Mouse (Mus musculus): ENCODE data around the gene Cdk9.
A peak's percentile ranks its signal among the peaks of the same experiment; 100 is the strongest.

Gene Cdk9

DNA sequence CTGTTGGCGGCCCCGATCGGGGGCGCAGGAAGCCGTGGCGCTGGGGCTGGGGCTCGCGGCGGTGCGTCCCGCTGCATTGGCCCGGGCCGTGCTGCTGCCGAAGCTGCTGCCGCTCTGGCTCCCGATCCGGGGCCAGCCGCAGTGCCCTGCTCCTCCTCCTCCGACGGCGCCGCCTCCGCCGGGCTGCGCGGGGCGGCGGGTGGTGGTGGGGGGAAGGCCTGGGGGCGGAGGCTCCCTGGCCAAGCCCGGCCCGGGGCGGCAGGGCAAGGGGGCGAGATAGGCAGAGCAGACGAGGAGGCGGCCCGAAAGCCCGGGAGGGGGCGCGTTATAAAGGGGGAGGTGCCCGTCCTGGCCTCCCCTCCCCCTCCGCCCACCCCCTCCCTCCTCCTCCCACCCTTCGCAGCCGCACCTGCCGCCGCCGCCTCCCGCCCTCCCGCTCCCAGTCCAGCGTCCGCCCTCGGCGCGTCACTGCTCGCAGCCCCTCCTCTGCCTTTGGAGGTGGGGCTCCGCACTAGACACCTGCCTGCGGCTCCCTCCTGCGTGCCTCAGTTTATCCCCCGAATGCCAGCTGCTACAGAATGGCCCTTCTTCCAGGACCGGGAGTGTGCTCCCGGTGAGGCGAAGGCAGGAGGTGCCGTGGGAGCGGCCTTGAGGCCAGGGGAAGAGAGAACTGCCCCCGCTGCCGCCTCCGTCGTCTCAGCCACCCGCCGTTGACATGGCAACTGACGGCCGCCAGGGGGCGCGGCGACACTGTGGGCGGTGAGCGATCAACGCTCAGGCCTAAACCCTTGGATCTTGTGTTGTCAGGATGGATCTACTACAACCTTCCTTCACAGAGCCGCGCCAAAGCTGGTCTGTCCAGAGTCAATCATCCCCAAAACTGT lies at the start of gene Cdk9:
Cdk9 (minus strand) TSS at position 143 of the 884 bp plus-strand sequence.
- DNase-seq (ENCODE audit: low spot score): peak; percentile 94

GRCm38 (mm10) chr2:32761859-32762258 lies 49.0 kb upstream of the Cdk9 start:
- DNase-seq (ENCODE audit: low spot score): no peak

- no peak for DNase-seq (ENCODE audit: low spot score)
Observed at GRCm38 (mm10) chr2:32761361-32761760, 48.5 kb upstream of the Cdk9 start.

GRCm38 (mm10) chr2:32759001-32759400 lies 46.1 kb upstream of the Cdk9 start:
- DNase-seq (ENCODE audit: low spot score): peak; percentile 8

DNA sequence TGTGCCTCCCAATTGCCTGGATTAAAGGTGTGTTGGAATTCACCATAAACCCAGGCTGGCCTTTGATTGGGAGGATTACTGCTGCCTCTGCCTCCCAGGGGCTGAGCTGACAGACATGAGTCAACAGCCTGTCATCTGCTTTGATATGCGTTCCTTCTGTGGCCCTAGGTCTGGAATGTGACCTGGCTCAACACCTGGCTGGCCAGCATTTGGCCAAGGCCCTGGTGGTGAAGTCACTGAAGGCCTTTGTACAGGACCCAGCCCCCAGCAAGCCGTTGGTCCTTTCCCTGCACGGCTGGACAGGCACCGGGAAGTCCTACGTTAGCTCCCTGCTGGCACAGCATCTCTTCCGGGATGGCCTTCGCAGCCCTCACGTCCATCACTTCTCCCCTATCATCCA lies 45.6 kb upstream of the Cdk9 start:
- no peak for DNase-seq (ENCODE audit: low spot score)

- peak; percentile 97 for DNase-seq (ENCODE audit: low spot score)
Observed at GRCm38 (mm10) chr2:32757056-32757845, 44.4 kb upstream of the Cdk9 start, which contains the start of gene Tor2a. Gene Tor2a (plus strand): TSS chr2:32757234.

DNA sequence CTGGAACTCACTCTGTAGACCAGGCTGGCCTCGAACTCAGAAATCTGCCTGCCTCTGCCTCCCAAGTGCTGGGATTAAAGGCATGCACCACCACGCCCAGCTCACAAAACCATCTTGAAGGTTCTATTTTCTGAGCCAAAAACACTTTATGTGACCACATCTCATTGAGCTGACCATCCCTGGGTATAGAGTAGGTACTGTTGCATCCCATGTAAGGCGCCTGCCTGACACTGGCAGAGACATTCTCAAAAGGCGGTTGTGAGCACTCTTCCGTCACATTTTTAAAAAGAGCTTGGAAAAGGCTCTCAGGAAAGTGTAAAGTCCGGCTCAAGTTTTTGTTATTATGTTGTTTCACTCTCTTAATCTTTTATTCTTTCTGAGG lies 43.8 kb upstream of the Cdk9 start:
- DNase-seq (ENCODE audit: low spot score): no peak

GRCm38 (mm10) chr2:32752181-32752580 lies 39.3 kb upstream of the Cdk9 start:
- no peak for DNase-seq (ENCODE audit: low spot score)

- no peak for DNase-seq (ENCODE audit: low spot score)
Observed at GRCm38 (mm10) chr2:32751665-32752033, 38.8 kb upstream of the Cdk9 start.

DNA sequence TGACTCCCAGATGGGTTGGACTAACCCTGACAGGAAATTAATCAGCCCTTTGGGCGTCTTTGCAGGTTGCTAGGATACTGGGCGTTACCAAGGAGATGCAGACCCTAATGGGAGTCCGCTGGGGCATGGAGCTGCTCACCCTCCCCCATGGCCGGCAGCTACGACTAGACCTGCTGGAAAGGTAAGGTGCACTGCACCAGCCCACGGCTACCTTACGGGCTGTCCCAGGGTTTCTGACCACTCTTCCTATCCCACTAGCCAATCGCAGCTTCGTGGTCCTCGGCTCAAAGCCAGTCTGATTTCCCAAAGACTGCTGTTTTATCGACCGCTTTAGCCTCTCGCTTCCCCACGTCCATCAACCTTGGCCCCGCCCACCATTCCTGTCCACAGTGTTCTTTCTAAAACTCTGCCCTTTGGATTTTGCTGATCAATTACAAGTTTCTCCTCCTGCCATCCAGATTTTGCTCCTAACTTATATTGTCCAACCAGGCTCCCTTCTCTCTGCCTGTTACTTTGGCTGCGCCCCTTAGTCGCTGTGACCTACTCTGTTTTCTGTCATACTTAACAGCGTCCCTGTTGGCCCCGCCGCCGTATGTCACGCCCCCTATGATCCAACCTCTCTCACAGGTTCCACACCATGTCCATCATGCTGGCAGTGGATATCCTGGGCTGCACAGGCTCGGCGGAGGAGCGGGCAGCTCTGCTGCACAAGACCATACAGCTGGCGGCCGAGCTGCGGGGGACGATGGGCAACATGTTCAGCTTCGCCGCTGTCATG lies 38.2 kb upstream of the Cdk9 start:
- DNase-seq (ENCODE audit: low spot score): no peak

DNA sequence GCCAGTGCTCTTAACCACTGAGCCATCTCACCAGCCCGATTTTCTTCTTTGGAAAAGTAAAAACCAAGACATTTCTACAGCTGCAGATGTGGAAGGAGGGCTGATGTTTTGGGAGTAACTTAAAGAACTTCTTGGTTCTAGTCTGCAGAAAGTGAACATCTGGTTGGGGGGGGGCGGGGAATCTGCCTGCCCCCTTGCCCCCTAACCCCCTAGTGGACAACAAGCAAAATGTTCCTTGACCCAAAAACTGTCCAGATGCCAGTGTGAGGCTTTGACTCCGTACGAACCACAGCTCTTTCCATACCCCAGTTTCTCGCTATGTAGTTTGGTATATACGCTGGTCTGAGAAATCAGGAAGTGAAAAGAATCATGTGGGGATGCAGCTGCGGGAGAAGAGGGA lies 37.3 kb upstream of the Cdk9 start:
- no peak for DNase-seq (ENCODE audit: low spot score)

GRCm38 (mm10) chr2:32749082-32749481 lies 36.2 kb upstream of the Cdk9 start:
- DNase-seq (ENCODE audit: low spot score): no peak

- DNase-seq (ENCODE audit: low spot score): no peak
Observed at GRCm38 (mm10) chr2:32744272-32744982, 31.6 kb upstream of the Cdk9 start.

DNA sequence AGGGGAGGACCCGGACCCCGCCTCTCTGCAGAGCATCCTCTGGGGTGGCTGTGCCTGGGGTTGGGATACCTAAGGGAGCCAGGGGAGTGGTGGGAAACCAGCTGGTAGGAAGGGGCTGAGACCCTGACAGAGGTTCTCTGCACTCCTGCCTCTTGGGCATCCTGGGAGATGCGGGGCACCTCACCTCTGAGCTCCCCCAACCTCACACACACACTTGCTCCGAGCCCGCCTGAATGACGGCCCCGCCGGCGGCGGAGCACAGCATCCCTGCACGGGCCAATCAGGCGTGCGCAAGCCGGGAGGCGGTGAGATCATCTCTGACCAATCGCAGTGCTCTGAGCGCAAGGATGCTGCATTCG lies 29.3 kb upstream of the Cdk9 start:
- DNase-seq (ENCODE audit: low spot score): no peak

GRCm38 (mm10) chr2:32741273-32742172 lies 28.6 kb upstream of the Cdk9 start:
- no peak for DNase-seq (ENCODE audit: low spot score)

- DNase-seq (ENCODE audit: low spot score): no peak
Observed at GRCm38 (mm10) chr2:32740916-32741272, 28.0 kb upstream of the Cdk9 start, which contains the start of gene 6330409D20Rik. Gene 6330409D20Rik (minus strand): TSS chr2:32741016.

DNA sequence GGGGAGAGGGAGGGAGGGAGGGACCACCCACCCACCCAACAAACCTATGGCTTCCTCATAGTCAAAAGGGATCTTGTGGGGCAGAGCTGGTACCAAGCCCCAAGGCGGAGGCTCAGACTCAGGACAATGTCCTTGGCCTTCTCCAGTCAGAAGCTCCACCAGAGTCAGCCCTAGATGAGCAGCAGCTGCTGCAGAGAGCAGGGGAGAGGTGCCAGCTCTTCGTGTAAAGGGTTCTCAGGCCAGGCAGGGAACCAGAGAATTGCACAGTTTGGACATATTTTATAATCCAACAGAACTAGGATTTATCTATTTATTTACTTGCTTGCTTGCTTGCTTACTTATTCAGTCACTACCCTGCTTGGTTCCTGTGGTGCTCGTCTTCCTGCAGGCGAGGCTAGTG lies 26.4 kb upstream of the Cdk9 start:
- no peak for DNase-seq (ENCODE audit: low spot score)

GRCm38 (mm10) chr2:32737008-32737407 lies 24.1 kb upstream of the Cdk9 start:
- DNase-seq (ENCODE audit: low spot score): no peak

DNA sequence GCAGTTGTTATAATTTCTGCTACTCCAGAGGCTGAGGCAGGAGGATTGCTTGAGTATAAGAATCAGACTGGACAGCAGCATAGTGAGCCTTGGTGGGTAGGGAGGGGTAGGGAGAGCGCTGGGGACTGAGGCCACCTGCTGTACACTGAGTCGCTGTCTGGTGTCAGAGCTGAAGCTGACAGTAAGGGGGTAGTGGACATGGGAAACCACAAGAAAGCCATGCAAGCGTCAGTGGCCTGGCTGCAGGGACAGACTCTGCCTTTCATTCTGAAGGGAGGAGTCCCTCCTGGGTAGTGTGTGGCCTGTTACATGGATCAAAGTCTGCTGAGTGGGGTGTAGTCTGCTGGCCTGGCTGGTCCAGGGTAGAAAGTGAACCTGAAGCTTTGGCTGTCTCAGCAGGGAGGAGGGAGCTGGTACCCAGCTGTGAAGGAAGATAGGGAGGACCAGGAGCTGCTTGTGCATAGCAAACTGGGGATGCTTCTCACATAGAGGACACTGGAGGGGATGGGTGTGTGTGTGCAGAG lies 23.5 kb upstream of the Cdk9 start:
- no peak for DNase-seq (ENCODE audit: low spot score)

DNA sequence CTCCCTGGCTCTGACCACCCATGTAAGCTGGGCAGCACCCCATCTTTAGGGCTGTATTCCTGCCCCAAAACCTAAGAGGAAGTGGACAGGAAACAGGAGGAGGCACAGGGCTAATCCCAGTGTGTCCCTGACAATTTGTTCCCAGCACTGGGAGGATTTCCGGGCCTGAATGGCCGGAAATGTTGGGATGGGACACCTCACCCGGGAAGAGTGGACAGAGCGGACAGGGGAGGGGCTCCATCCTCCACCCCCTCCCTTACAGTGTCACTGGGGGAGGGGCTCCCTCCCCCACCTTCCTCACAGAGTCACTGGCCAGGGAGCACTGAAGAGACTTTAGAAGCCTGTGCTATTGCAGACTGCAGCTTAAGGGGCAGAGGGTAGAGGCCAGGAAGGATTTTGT lies 22.1 kb upstream of the Cdk9 start:
- DNase-seq (ENCODE audit: low spot score): no peak

- DNase-seq (ENCODE audit: low spot score): no peak
Observed at GRCm38 (mm10) chr2:32734480-32734879, 21.6 kb upstream of the Cdk9 start.

Data from layer of hippocampus, adult 9-10 months (tissue).